Mouse (Mus musculus): ENCODE results near the gene Ncapd2.

- TF ChIP-seq EP300 (IDR thresholded peaks at IDR 0.05; ENCODE audit: low read depth) (no peak), CTCF (IDR thresholded peaks at IDR 0.05; ENCODE audit: low read depth) (peak; percentile 58)
Measured at GRCm38 (mm10) chr6:125145001-125145400, 46.5 kb downstream of the Ncapd2 start, which contains the start of gene Iffo1.

Data from heart, postnatal 0 days (tissue).